Mouse (Mus musculus) retina, postnatal 1 day (tissue): ENCODE results near the gene Hist2h2bb.
A peak's percentile ranks its signal among the peaks of the same experiment; 100 is the strongest.
"Not testable (repeated sequence)": the region's sequence is repeated elsewhere in the genome, so short reads cannot be mapped to it uniquely, and the experiment has no call there.

Experiments used
- DNase-seq: peaks from one replicate; pipeline ENCODE4 v3.0.0-alpha.2; 2012

Gene Hist2h2bb

GRCm38 (mm10) chr3:96240799-96241197 is 28.8 kb upstream of the Hist2h2bb start:
- no peak for DNase-seq

GRCm38 (mm10) chr3:96243921-96244572 is 25.5 kb upstream of the Hist2h2bb start:
- DNase-seq = no peak

- DNase-seq = peak; percentile 84
Measured at GRCm38 (mm10) chr3:96245003-96245886, 24.3 kb upstream of the Hist2h2bb start, which contains the start of gene Hist2h2aa1. TSS of gene Hist2h2aa1 (plus strand) at chr3:96245497.

GRCm38 (mm10) chr3:96246018-96246417 is 23.5 kb upstream of the Hist2h2bb start:
- DNase-seq = not testable (repeated sequence)

GRCm38 (mm10) chr3:96246427-96246856 is 23.1 kb upstream of the Hist2h2bb start, which contains the start of gene Hist2h3c1:
TSS of gene Hist2h3c1 (plus strand) at chr3:96246685.
- not testable (repeated sequence) for DNase-seq

- DNase-seq = peak; percentile 35
Measured at GRCm38 (mm10) chr3:96247356-96248140, 22.0 kb upstream of the Hist2h2bb start.

GRCm38 (mm10) chr3:96248141-96249033 is 21.2 kb upstream of the Hist2h2bb start:
- peak; percentile 27 for DNase-seq

GRCm38 (mm10) chr3:96249034-96249345 is 20.6 kb upstream of the Hist2h2bb start:
- DNase-seq = peak; percentile 19

- DNase-seq = peak; percentile 21
Measured at GRCm38 (mm10) chr3:96250890-96251289, 18.7 kb upstream of the Hist2h2bb start.

- DNase-seq = no peak
Measured at GRCm38 (mm10) chr3:96251787-96252186, 17.8 kb upstream of the Hist2h2bb start.

GRCm38 (mm10) chr3:96254683-96255355 is 14.7 kb upstream of the Hist2h2bb start:
- peak; percentile 72 for DNase-seq

- DNase-seq = no peak
Measured at GRCm38 (mm10) chr3:96255926-96256593, 13.5 kb upstream of the Hist2h2bb start.

GRCm38 (mm10) chr3:96257190-96257589 is 12.4 kb upstream of the Hist2h2bb start:
- no peak for DNase-seq

- DNase-seq = no peak
Measured at GRCm38 (mm10) chr3:96260220-96260619, 9.3 kb upstream of the Hist2h2bb start.

- DNase-seq = peak; percentile 12
Measured at GRCm38 (mm10) chr3:96261623-96262022, 7.9 kb upstream of the Hist2h2bb start.

- peak; percentile 88 for DNase-seq
Measured at GRCm38 (mm10) chr3:96262216-96262875, 7.2 kb upstream of the Hist2h2bb start.

- DNase-seq = peak; percentile 98
Measured at GRCm38 (mm10) chr3:96262979-96263550, 6.5 kb upstream of the Hist2h2bb start, which contains the start of gene Hist2h4. TSS of gene Hist2h4 (minus strand) at chr3:96263311.

GRCm38 (mm10) chr3:96263558-96264403 is 5.8 kb upstream of the Hist2h2bb start:
- DNase-seq = no peak
